Mouse (Mus musculus) limb, embryonic 14.5 days (tissue): ENCODE results near the gene Fignl1. TPM values are rescaled to one million over a fixed set of nuclear protein-coding genes. Genes with fewer than 3 reads are reported as not detected.

Experiments
- ATAC-seq: fragments of 200-750 bp; cut with Nextera tagmentation; 2 replicates; pipeline ENCODE4 v1.8.0; 2017; ENCODE audit warnings: low read depth, moderate number of reproducible peaks, moderate TSS enrichment; ENCODE audit not compliant: low FRiP score
- DNase-seq: peaks from one replicate; pipeline ENCODE4 v3.0.0-alpha.2; 2015; ENCODE audit warnings: low spot score
- H3K27ac ChIP-seq: fragments of 300-500 bp; sonication (generic); replicated peaks from 2 replicates; pipeline ENCODE4 v1.5.1; 2014; ENCODE audit warnings: low read depth, mild to moderate bottlenecking, low read length, moderate library complexity, mixed read lengths
- H3K27me3 ChIP-seq: fragments of 300-500 bp; sonication (generic); 2 replicates; pipeline ENCODE4 v1.6.1; 2014; ENCODE audit warnings: low read length, mixed read lengths; ENCODE audit not compliant: control insufficient read depth, insufficient read depth
- H3K36me3 ChIP-seq: fragments of 300-500 bp; sonication (generic); 2 replicates; pipeline ENCODE4 v1.6.1; 2014; ENCODE audit warnings: mild to moderate bottlenecking, low read length, moderate library complexity, mixed read lengths; ENCODE audit not compliant: control insufficient read depth, insufficient read depth
- H3K4me1 ChIP-seq: fragments of 300-500 bp; sonication (generic); 2 replicates; pipeline ENCODE4 v1.6.1; 2014; ENCODE audit warnings: antibody characterized with exemption, low read length, mixed read lengths; ENCODE audit not compliant: control insufficient read depth, insufficient read depth
- H3K4me2 ChIP-seq: fragments of 300-500 bp; sonication (generic); replicated peaks from 2 replicates; pipeline ENCODE4 v1.6.1; 2014; ENCODE audit warnings: low read depth, mild to moderate bottlenecking, low read length, moderate library complexity; ENCODE audit not compliant: severe bottlenecking
- H3K4me3 ChIP-seq: fragments of 300-500 bp; sonication (generic); replicated peaks from 2 replicates; pipeline ENCODE4 v1.5.1; 2014; ENCODE audit warnings: low read length
- H3K9ac ChIP-seq: fragments of 300-500 bp; sonication (generic); 2 replicates; pipeline ENCODE4 v1.6.1; 2014; ENCODE audit warnings: mild to moderate bottlenecking, low read depth, low read length, moderate library complexity; ENCODE audit not compliant: severe bottlenecking
- H3K9me3 ChIP-seq: fragments of 300-500 bp; sonication (generic); 2 replicates; pipeline ENCODE4 v1.6.1; 2016; ENCODE audit warnings: low read length; ENCODE audit not compliant: control insufficient read depth
- POLR2A ChIP-seq: fragments of 200-500 bp; IDR thresholded peaks from 2 replicates; pipeline ENCODE4 v1.8.0; 2012; ENCODE audit warnings: inconsistent platforms, mild to moderate bottlenecking, moderate library complexity, borderline replicate concordance; ENCODE audit not compliant: insufficient read depth, insufficient read length; ENCODE audit errors: extremely low read depth
- WGBS: fragments of 180-500 bp; shearing (Covaris S2); extraction: QIAGEN DNeasy Blood & Tissue Kit; methylation state at CpG from one replicate; pipeline ENCODE4 v1.1.7; 2014; 5-methylcytosine and 5-hydroxymethylcytosine counted together
- polyA plus RNA-seq, 2 experiments: library from polyadenylated mRNA; depleted of rRNA in 1 of 2; stranded (reverse) in 1 of 2; unstranded in 1 of 2; fragments of >200 nt; fragmentation: Nextera tagmentation in 1 of 2; extraction: Ambion mirVana in 1 of 2; gene quantifications; 2 replicates each; pipeline versions ENCODE4 v1.2.1 to v1.2.3; 2012 to 2014

Fignl1 gene
- polyA plus RNA-seq, 2 experiments: 20.0 to 46.5 TPM

- H3K4me1 ChIP-seq: peaks cover 36% of the 10 kb centered on the region
- H3K9ac ChIP-seq: no peak overlapping the region
- H3K9me3 ChIP-seq: no peaks in the 10 kb centered on the region
- ATAC-seq: no peak
- TF ChIP-seq POLR2A: no peak
- H3K36me3 ChIP-seq: no peaks in the 10 kb centered on the region
- WGBS: 95% methylated on average over 5 of the region's 5 CpGs
- no peaks in the 10 kb centered on the region for H3K27me3 ChIP-seq
- H3K4me2 ChIP-seq: no peak overlapping the region
- no peak overlapping the region for H3K27ac ChIP-seq
- no peak overlapping the region for H3K4me3 ChIP-seq
- DNase-seq: no peak
Measured at GRCm38 (mm10) chr11:11819206-11819605, 10.4 kb upstream of the Fignl1 start.

- DNase-seq: no peak
- 72% methylated on average over 6 of the region's 6 CpGs for WGBS
- no peak overlapping the region for H3K4me2 ChIP-seq
Measured at GRCm38 (mm10) chr11:11818797-11819196, 10.0 kb upstream of the Fignl1 start.

GRCm38 (mm10) chr11:11815737-11816136 lies 7.0 kb upstream of the Fignl1 start:
- H3K9ac ChIP-seq: no peak overlapping the region
- 69% methylated on average over 3 of the region's 3 CpGs for WGBS
- no peak overlapping the region for H3K27ac ChIP-seq
- H3K4me3 ChIP-seq: no peak overlapping the region
- no peak for TF ChIP-seq POLR2A
- H3K4me2 ChIP-seq: no peak overlapping the region
- ATAC-seq (no peak), DNase-seq (no peak)
- H3K9me3 ChIP-seq: no peaks in the 10 kb centered on the region
- H3K4me1 ChIP-seq: peaks cover 7% of the 10 kb centered on the region
- no peaks in the 10 kb centered on the region for H3K27me3 ChIP-seq
- H3K36me3 ChIP-seq: no peaks in the 10 kb centered on the region

More at GRCm38 (mm10) chr11:11818797-11819196, 10.0 kb upstream of the Fignl1 start:
- peaks cover 32% of the 10 kb centered on the region for H3K4me1 ChIP-seq
- ATAC-seq: no peak
- no peak overlapping the region for H3K9ac ChIP-seq
- no peak overlapping the region for H3K4me3 ChIP-seq
- no peaks in the 10 kb centered on the region for H3K36me3 ChIP-seq
- H3K9me3 ChIP-seq: no peaks in the 10 kb centered on the region
- no peak overlapping the region for H3K27ac ChIP-seq
- no peaks in the 10 kb centered on the region for H3K27me3 ChIP-seq
- no peak for TF ChIP-seq POLR2A

- Histone ChIP-seq H3K4me1 (peaks cover 14% of the 10 kb centered on the region), H3K27me3 (no peaks in the 10 kb centered on the region), H3K9me3 (no peaks in the 10 kb centered on the region), H3K9ac (no peak overlapping the region), H3K4me3 (no peak overlapping the region), H3K4me2 (0 out of 2 replicates have a peak overlapping the region, but pooled peaks have one; percentile 30), H3K36me3 (no peaks in the 10 kb centered on the region), H3K27ac (no peak overlapping the region)
- TF ChIP-seq POLR2A: no peak
- ATAC-seq (0 out of 2 replicates have a peak, but pooled peaks have one; percentile 14), DNase-seq (peak; percentile 85)
- whole genome bisulfite sequencing: 25% methylated on average over 9 of the region's 9 CpGs
Measured at GRCm38 (mm10) chr11:11811906-11812480, 3.2 kb upstream of the Fignl1 start.

- peak overlapping the region; percentile 99 for H3K27ac ChIP-seq
- TF ChIP-seq POLR2A: no peak
Measured at GRCm38 (mm10) chr11:11809404-11810175, 828 bp upstream of the Fignl1 start.

More at GRCm38 (mm10) chr11:11809404-11810175, 828 bp upstream of the Fignl1 start:
- Histone ChIP-seq H3K9ac (peak overlapping the region; percentile 76), H3K4me2 (peak overlapping the region; percentile 74), H3K9me3 (no peaks in the 10 kb centered on the region), H3K4me1 (peaks cover 14% of the 10 kb centered on the region), H3K4me3 (peak overlapping the region; percentile 63), H3K27me3 (no peaks in the 10 kb centered on the region), H3K36me3 (peaks cover 6% of the 10 kb centered on the region)
- ATAC-seq (peak; percentile 14), DNase-seq (peak; percentile 37)
- WGBS: 7% methylated on average over 11 of the region's 11 CpGs
